Mouse (Mus musculus) brain, embryonic 14.5 days (tissue): Measurements from ENCODE around the gene Syndig1.

Experiments used
- CTCF ChIP-seq: fragments of 200-500 bp; IDR thresholded peaks from 2 replicates; pipeline ENCODE4 v1.5.1; 2012; ENCODE audit warnings: inconsistent platforms, mild to moderate bottlenecking, moderate library complexity, borderline replicate concordance; ENCODE audit not compliant: insufficient read depth, insufficient read length; ENCODE audit errors: extremely low read depth
- POLR2A ChIP-seq: fragments of 200-500 bp; IDR thresholded peaks from 2 replicates; pipeline ENCODE4 v1.6.1; 2012; ENCODE audit warnings: mild to moderate bottlenecking, inconsistent platforms, borderline replicate concordance; ENCODE audit not compliant: poor library complexity, insufficient read depth, insufficient read length, severe bottlenecking; ENCODE audit errors: extremely low read depth

GRCm38 (mm10) chr2:149925911-149926310 is 96.9 kb downstream of the Syndig1 start:
- no peak for TF ChIP-seq POLR2A
- TF ChIP-seq CTCF = no peak
